Mouse (Mus musculus): ENCODE data around the gene Astn2. TPM values are rescaled to one million over a fixed set of nuclear protein-coding genes. Genes with fewer than 3 reads are reported as not detected.

Gene Astn2
- total and polyA plus RNA-seq, 3 experiments = not detected

DNA sequence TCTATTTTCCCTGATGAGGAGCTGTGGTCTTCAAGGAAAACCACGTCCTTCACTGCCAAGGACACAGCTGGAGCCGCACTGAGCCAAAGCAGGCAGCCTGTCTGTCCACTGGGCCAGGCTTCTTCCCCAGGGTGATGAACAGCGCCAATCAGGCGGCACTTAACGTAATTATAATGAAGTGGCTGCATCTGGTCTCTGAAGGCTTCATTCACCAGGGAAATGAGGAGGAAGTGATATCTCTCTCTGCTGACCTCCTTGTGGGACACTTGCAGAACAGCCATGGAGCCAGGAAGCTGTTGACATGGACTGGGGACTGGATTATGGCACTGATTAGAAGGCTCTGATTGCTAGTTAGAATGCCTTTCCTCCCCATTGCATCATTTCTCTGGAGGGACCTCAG lies 232.8 kb downstream of the Astn2 start:
- Histone ChIP-seq H3K9ac (ENCODE audit: control insufficient read depth, low read depth, low read length, poor library complexity, severe bottlenecking) (no peak overlapping the region), H3K4me1 (ENCODE audit: control insufficient read depth in 1 of 2, insufficient read depth in 2 of 2, low read length in 2 of 2) (no peaks in the 10 kb centered on the region), H3K79me2 (ENCODE audit: control insufficient read depth, insufficient read depth, low read length, poor library complexity) (no peaks in the 10 kb centered on the region), H3K9me3 (replicated peaks; ENCODE audit: insufficient read depth, low read length) (no peaks in the 10 kb centered on the region), H3K27me3 (ENCODE audit: control insufficient read depth in 1 of 2, insufficient read depth in 2 of 2, low read length in 2 of 2) (no peaks in the 10 kb centered on the region), H3K36me3 (ENCODE audit: control insufficient read depth in 1 of 2, insufficient read depth in 2 of 2, low read length in 2 of 2) (no peaks in the 10 kb centered on the region), H3K27ac (ENCODE audit: control insufficient read depth, low read depth, low read length) (no peak overlapping the region), H3K4me3 (ENCODE audit: control insufficient read depth in 1 of 2, insufficient read depth in 1 of 2, low read depth in 2 of 2, low read length in 2 of 2) (no peak overlapping the region)
- TF ChIP-seq TBP (IDR thresholded peaks at IDR 0.05; ENCODE audit: low read depth, low read length) (no peak), POLR2A (IDR thresholded peaks at IDR 0.05; ENCODE audit: control insufficient read depth in 1 of 2, insufficient read depth in 1 of 2, low read depth in 1 of 2, low read length in 2 of 2, poor library complexity in 1 of 2) (no peak), NRF1 (IDR thresholded peaks at IDR 0.05; ENCODE audit: insufficient read depth, low read depth, low read length, poor library complexity, severe bottlenecking) (no peak), USF1 (IDR thresholded peaks at IDR 0.05; ENCODE audit: low read depth, low read length) (no peak), TAL1 (IDR thresholded peaks at IDR 0.05; ENCODE audit: low read length) (no peak), ZKSCAN1 (IDR thresholded peaks at IDR 0.05; ENCODE audit: low read depth, low read length) (no peak), MEF2A (IDR thresholded peaks at IDR 0.05; ENCODE audit: extremely low read depth, insufficient replicate concordance, low read depth, low read length, poor library complexity, severe bottlenecking) (no peak), KAT2A (conservative IDR thresholded peaks at IDR 0.05; ENCODE audit: low read depth, low read length) (no peak), ZNF384 (IDR thresholded peaks at IDR 0.05; ENCODE audit: low read depth, low read length) (no peak), ZC3H11A (IDR thresholded peaks at IDR 0.05; ENCODE audit: low read depth, low read length) (no peak), NELFE (IDR thresholded peaks at IDR 0.05; ENCODE audit: low read depth, low read length) (no peak), GABPA (IDR thresholded peaks at IDR 0.05; ENCODE audit: low read depth, low read length) (no peak), RCOR1 (IDR thresholded peaks at IDR 0.05; ENCODE audit: low read depth, low read length) (no peak), CHD1 (IDR thresholded peaks at IDR 0.05; ENCODE audit: low read depth, low read length) (no peak), EP300 (IDR thresholded peaks at IDR 0.05; ENCODE audit: low read depth in 1 of 2, low read length in 2 of 2) (no peak), MYC (IDR thresholded peaks at IDR 0.05; ENCODE audit: low read depth, low read length) (no peak), ELF1 (IDR thresholded peaks at IDR 0.05; ENCODE audit: low read depth, low read length) (no peak), MAFK (IDR thresholded peaks at IDR 0.05; ENCODE audit: borderline replicate concordance, low read depth, low read length) (no peak)
- DNase-seq (ENCODE audit: low read depth, low spot score) = no peak

DNA sequence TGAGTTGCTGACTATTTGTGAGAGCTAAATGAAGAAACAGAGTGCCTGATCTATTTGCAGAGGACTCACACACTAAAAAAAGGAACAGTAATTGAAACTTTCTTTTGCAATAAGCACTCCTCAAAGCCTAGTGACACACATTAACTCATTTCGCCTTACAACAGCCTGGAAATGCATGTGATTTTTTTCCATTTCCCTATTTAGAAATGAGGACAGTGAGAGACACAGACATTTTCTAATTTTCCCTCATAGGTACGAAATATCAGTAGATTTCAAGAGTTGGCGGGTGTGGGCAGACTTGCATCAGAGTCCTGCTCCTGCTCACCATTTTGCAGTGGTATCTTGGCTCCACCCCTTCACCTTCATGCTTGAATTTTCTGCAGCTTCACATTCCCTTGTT lies 233.6 kb downstream of the Astn2 start:
- no peak overlapping the region for H3K4me3 ChIP-seq (ENCODE audit: control insufficient read depth in 1 of 2, insufficient read depth in 1 of 2, low read depth in 2 of 2, low read length in 2 of 2)
- no peaks in the 10 kb centered on the region for H3K36me3 ChIP-seq (ENCODE audit: control insufficient read depth in 1 of 2, insufficient read depth in 2 of 2, low read length in 2 of 2)
- H3K27ac ChIP-seq (ENCODE audit: control insufficient read depth, low read depth, low read length) = no peak overlapping the region
- no peaks in the 10 kb centered on the region for H3K9me3 ChIP-seq (replicated peaks; ENCODE audit: insufficient read depth, low read length)
- H3K27me3 ChIP-seq (ENCODE audit: control insufficient read depth in 1 of 2, insufficient read depth in 2 of 2, low read length in 2 of 2) = no peaks in the 10 kb centered on the region
- DNase-seq (ENCODE audit: low read depth, low spot score) = no peak
- no peak for TF ChIP-seq MAFK (IDR thresholded peaks at IDR 0.05; ENCODE audit: borderline replicate concordance, low read depth, low read length)
- TF ChIP-seq E2F4 (IDR thresholded peaks at IDR 0.05; ENCODE audit: borderline replicate concordance, low read depth, low read length) = no peak
- TF ChIP-seq CHD1 (IDR thresholded peaks at IDR 0.05; ENCODE audit: low read depth, low read length) = no peak
- no peak for TF ChIP-seq USF1 (IDR thresholded peaks at IDR 0.05; ENCODE audit: low read depth, low read length)
- TF ChIP-seq TAL1 (IDR thresholded peaks at IDR 0.05; ENCODE audit: low read length) = no peak
- TF ChIP-seq HCFC1 (IDR thresholded peaks at IDR 0.05; ENCODE audit: low read depth, low read length) = no peak
- no peak for TF ChIP-seq JUND (IDR thresholded peaks at IDR 0.05; ENCODE audit: low read depth, low read length)
- TF ChIP-seq MAX (IDR thresholded peaks at IDR 0.05; ENCODE audit: low read length) = no peak
- no peak for TF ChIP-seq MEF2A (IDR thresholded peaks at IDR 0.05; ENCODE audit: extremely low read depth, insufficient replicate concordance, low read depth, low read length, poor library complexity, severe bottlenecking)
- TF ChIP-seq GATA1 (IDR thresholded peaks at IDR 0.05; ENCODE audit: low read depth, low read length) = no peak
- TF ChIP-seq EP300 (IDR thresholded peaks at IDR 0.05; ENCODE audit: low read depth in 1 of 2, low read length in 2 of 2) = no peak
- no peak for TF ChIP-seq TCF12 (IDR thresholded peaks at IDR 0.05; ENCODE audit: low read depth, low read length)
- no peak for TF ChIP-seq CHD2 (IDR thresholded peaks at IDR 0.05; ENCODE audit: low read length)
- no peak for TF ChIP-seq SIN3A (IDR thresholded peaks at IDR 0.05; ENCODE audit: low read length)
- no peak for TF ChIP-seq NRF1 (IDR thresholded peaks at IDR 0.05; ENCODE audit: insufficient read depth, low read depth, low read length, poor library complexity, severe bottlenecking)
- TF ChIP-seq POLR2AphosphoS2 (IDR thresholded peaks at IDR 0.05; ENCODE audit: low read length) = no peak
- TF ChIP-seq BHLHE40 (IDR thresholded peaks at IDR 0.05; ENCODE audit: borderline replicate concordance, low read depth, low read length) = no peak
- TF ChIP-seq NELFE (IDR thresholded peaks at IDR 0.05; ENCODE audit: low read depth, low read length) = no peak
- H3K9ac ChIP-seq (ENCODE audit: control insufficient read depth, low read depth, low read length, poor library complexity, severe bottlenecking) = no peak overlapping the region
- H3K79me2 ChIP-seq (ENCODE audit: control insufficient read depth, insufficient read depth, low read length, poor library complexity) = no peaks in the 10 kb centered on the region
- H3K4me1 ChIP-seq (ENCODE audit: control insufficient read depth in 1 of 2, insufficient read depth in 2 of 2, low read length in 2 of 2) = no peaks in the 10 kb centered on the region

Measured in MEL (cell line).